Comparison of ENCODE assay signal across 8 mouse cellular contexts in the genomic region with DNA sequence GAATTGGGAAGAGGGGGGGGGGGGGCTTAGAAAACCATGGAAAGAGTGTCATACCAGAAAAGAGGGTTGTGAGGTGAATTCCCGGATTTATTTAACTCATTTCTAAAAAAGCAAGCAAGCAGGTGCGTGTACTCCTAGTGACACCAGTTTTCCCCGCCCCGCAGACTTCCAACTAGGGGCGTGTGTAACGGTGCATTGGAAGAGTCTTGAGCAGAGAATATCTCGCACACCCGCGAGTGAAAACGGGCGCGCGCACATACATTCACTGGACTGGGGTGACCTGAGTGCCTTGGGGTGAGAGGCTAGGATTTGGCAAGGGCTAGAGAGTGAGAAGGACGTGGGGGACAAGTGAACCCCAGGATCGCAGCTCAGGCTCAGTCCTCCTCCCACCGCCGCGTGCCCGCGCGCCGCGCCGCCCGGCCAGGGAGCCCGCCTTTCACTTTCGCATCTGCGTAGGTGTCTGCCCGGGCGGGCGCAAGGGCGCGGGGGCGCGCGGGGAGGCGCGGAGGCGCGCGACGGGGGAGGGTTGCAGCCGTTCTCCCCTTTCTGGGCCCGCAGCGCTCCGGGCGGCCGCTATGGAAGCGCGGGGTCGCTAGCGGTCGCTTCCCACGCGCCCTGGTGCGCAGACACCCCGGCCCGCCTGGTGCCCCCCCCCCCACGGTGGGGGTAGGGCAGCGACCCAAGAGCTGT. TPM values are rescaled to one million over a fixed set of nuclear protein-coding genes. Genes with fewer than 3 reads are reported as not detected.
DNase-seq lines count a peak whose midpoint lies in the region; ATAC-seq lines count a peak whose summit lies in the region.

No protein-coding gene starts in this region.

- intact Hi-C loops in gastrocnemius, postnatal 14 days (cut with DNase I; ENCODE audit: low total_unique reads) = no loop called here
- intact Hi-C loops in left cerebral cortex, postnatal 36 days (cut with DNase I) = no loop called here

- peak; percentile 43 to 53 for DNase-seq in cerebellum, postnatal 4 days (ENCODE audit: low spot score in 2 of 2)
- peak; percentile 79 for DNase-seq in gastrocnemius, postnatal 14 days
- DNase-seq in induced T-regulatory cell, adult 2 months (ENCODE audit: low read depth) = peak; percentile 63
- peak; percentile 69 to 70 for DNase-seq in left cerebral cortex, postnatal 36 days (ENCODE audit: low spot score in 2 of 2)
- DNase-seq in skeletal muscle tissue, adult 2 months (ENCODE audit: low read depth, low spot score) = peak; percentile 72

- ATAC-seq in activated CD4-positive, CD25-positive, alpha-beta regulatory T cell, adult 4 months = peak; percentile 40
- ATAC-seq in megakaryocyte-erythroid progenitor cell, adult 5-6 weeks (replicated peaks; ENCODE audit: low FRiP score, low TSS enrichment, poor library complexity, severe bottlenecking) = 0 out of 2 replicates have a peak, but pooled peaks have one; percentile 25
- ATAC-seq in erythroid progenitor cell, adult 5-6 weeks (replicated peaks; ENCODE audit: low FRiP score, poor library complexity, severe bottlenecking) = no peak

RNA-seq across cellular contexts. Expression of a gene that starts 0.4 kb away (rescaled TPM):
- polyA plus RNA-seq in activated CD4-positive, CD25-positive, alpha-beta regulatory T cell, adult 4 months (2017; shearing (Covaris generic)) = 1 to 10 TPM; 1.7 to 2.8 TPM
- total RNA-seq in gastrocnemius, postnatal 14 days (2021) = 1 to 10 TPM; 4.0 to 5.4 TPM
- 10 to 100 TPM; 29.1 to 35.6 TPM for total RNA-seq in left cerebral cortex, postnatal 36 days (2021)
- total RNA-seq in megakaryocyte-erythroid progenitor cell, adult 5-6 weeks (2014; fragmentation: Nextera tagmentation) = 0.17 and 0.72 TPM in 2 replicates
- total RNA-seq in megakaryocyte-erythroid progenitor cell, adult 5-6 weeks (2017) = 0.85 and 1.3 TPM in 2 replicates
- not detected in 2 replicates for total RNA-seq in erythroid progenitor cell, adult 5-6 weeks (2015; ENCODE audit: low replicate concordance)
- not detected in 2 replicates for total RNA-seq in erythroid progenitor cell, adult 5-6 weeks (2017; ENCODE audit: low replicate concordance)

Comparison
In these comparisons a context has a peak if more than half of its experiments do, and no peak if none do; other contexts are left out.
1. RNA of a gene that starts 0.4 kb away (total RNA-seq): 29.1 to 35.6 TPM in left cerebral cortex, postnatal 36 days; 4.0 to 5.4 TPM in gastrocnemius, postnatal 14 days, 0.17 to 1.3 TPM in megakaryocyte-erythroid progenitor cell, adult 5-6 weeks and not detected in erythroid progenitor cell, adult 5-6 weeks; every median in the first group is over 4 times any median in the second.
2. Peak in every context shown above with its lines, with median percentiles within 50 percentile points of each other: DNase-seq.